Mouse (Mus musculus): ENCODE results near the gene Ercc2.

- peak; percentile 25; the same call in 1 of the 2 replicates for TF ChIP-seq CTCF (IDR thresholded peaks at IDR 0.05; ENCODE audit: low read depth)
- no peak for TF ChIP-seq EP300 (IDR thresholded peaks at IDR 0.05; ENCODE audit: low read depth)
Observed at GRCm38 (mm10) chr7:19382166-19382541, 344 bp downstream of the Ercc2 start.

Data from liver, embryonic 14.5 days (tissue).